Mouse (Mus musculus): Measurements from ENCODE around the gene Arrdc2. TPM values are rescaled to one million over a fixed set of nuclear protein-coding genes. Genes with fewer than 3 reads are reported as not detected.

The Arrdc2 gene
- polyA plus RNA-seq, 1 experiment = 31.4 TPM

- H3K27ac ChIP-seq (ENCODE audit: insufficient read depth, low read length) = no peak overlapping the region
- peaks cover 2% of the 10 kb centered on the region; the same call in 1 of the 2 replicates for H3K4me1 ChIP-seq (ENCODE audit: control insufficient read depth, insufficient read depth, low read length)
- TF ChIP-seq CTCF (IDR thresholded peaks at IDR 0.05; ENCODE audit: extremely low read depth, insufficient read depth, low read length) = no peak
- TF ChIP-seq POLR2A (IDR thresholded peaks at IDR 0.05; ENCODE audit: extremely low read depth, insufficient read depth, low read length) = no peak
- no peak overlapping the region for H3K4me3 ChIP-seq (ENCODE audit: insufficient read depth, low read length)
Measured at GRCm38 (mm10) chr8:70843214-70843773, 3.8 kb upstream of the Arrdc2 start.

GRCm38 (mm10) chr8:70842484-70842883 is 3.0 kb upstream of the Arrdc2 start:
- TF ChIP-seq CTCF (IDR thresholded peaks at IDR 0.05; ENCODE audit: extremely low read depth, insufficient read depth, low read length) (no peak), POLR2A (IDR thresholded peaks at IDR 0.05; ENCODE audit: extremely low read depth, insufficient read depth, low read length) (no peak)
- H3K27ac ChIP-seq (ENCODE audit: insufficient read depth, low read length) = no peak overlapping the region
- peaks cover 2% of the 10 kb centered on the region; the same call in 1 of the 2 replicates for H3K4me1 ChIP-seq (ENCODE audit: control insufficient read depth, insufficient read depth, low read length)
- H3K4me3 ChIP-seq (ENCODE audit: insufficient read depth, low read length) = no peak overlapping the region

GRCm38 (mm10) chr8:70841147-70842072 is 1.9 kb upstream of the Arrdc2 start:
- TF ChIP-seq POLR2A (IDR thresholded peaks at IDR 0.05; ENCODE audit: extremely low read depth, insufficient read depth, low read length) (no peak), CTCF (IDR thresholded peaks at IDR 0.05; ENCODE audit: extremely low read depth, insufficient read depth, low read length) (peak; percentile 93)
- H3K27ac ChIP-seq (ENCODE audit: insufficient read depth, low read length) = no peak overlapping the region
- no peak overlapping the region for H3K4me3 ChIP-seq (ENCODE audit: insufficient read depth, low read length)
- peaks cover 2% of the 10 kb centered on the region; the same call in 1 of the 2 replicates for H3K4me1 ChIP-seq (ENCODE audit: control insufficient read depth, insufficient read depth, low read length)

GRCm38 (mm10) chr8:70840590-70840989 is 1.1 kb upstream of the Arrdc2 start:
- no peak overlapping the region for H3K27ac ChIP-seq (ENCODE audit: insufficient read depth, low read length)
- peaks cover 2% of the 10 kb centered on the region; the same call in 1 of the 2 replicates for H3K4me1 ChIP-seq (ENCODE audit: control insufficient read depth, insufficient read depth, low read length)
- TF ChIP-seq CTCF (IDR thresholded peaks at IDR 0.05; ENCODE audit: extremely low read depth, insufficient read depth, low read length) (no peak), POLR2A (IDR thresholded peaks at IDR 0.05; ENCODE audit: extremely low read depth, insufficient read depth, low read length) (no peak)
- H3K4me3 ChIP-seq (ENCODE audit: insufficient read depth, low read length) = no peak overlapping the region

- peak overlapping the region; percentile 70 for H3K4me3 ChIP-seq (ENCODE audit: insufficient read depth, low read length)
- peaks cover 2% of the 10 kb centered on the region; the same call in 1 of the 2 replicates for H3K4me1 ChIP-seq (ENCODE audit: control insufficient read depth, insufficient read depth, low read length)
- peak overlapping the region; percentile 93 for H3K27ac ChIP-seq (ENCODE audit: insufficient read depth, low read length)
- TF ChIP-seq CTCF (IDR thresholded peaks at IDR 0.05; ENCODE audit: extremely low read depth, insufficient read depth, low read length) (no peak), POLR2A (IDR thresholded peaks at IDR 0.05; ENCODE audit: extremely low read depth, insufficient read depth, low read length) (no peak)
Measured at GRCm38 (mm10) chr8:70838654-70839407, 689 bp downstream of the Arrdc2 start.

- H3K27ac ChIP-seq (ENCODE audit: insufficient read depth, low read length) = no peak overlapping the region
- no peak for TF ChIP-seq CTCF (IDR thresholded peaks at IDR 0.05; ENCODE audit: extremely low read depth, insufficient read depth, low read length)
- no peak for TF ChIP-seq POLR2A (IDR thresholded peaks at IDR 0.05; ENCODE audit: extremely low read depth, insufficient read depth, low read length)
Measured at GRCm38 (mm10) chr8:70836666-70837065, 2.9 kb downstream of the Arrdc2 start.

GRCm38 (mm10) chr8:70834071-70834470 is 5.4 kb downstream of the Arrdc2 start:
- Histone ChIP-seq H3K4me3 (ENCODE audit: insufficient read depth, low read length) (no peak overlapping the region), H3K27ac (ENCODE audit: insufficient read depth, low read length) (peak overlapping the region; percentile 85), H3K4me1 (ENCODE audit: control insufficient read depth, insufficient read depth, low read length) (peaks cover 2% of the 10 kb centered on the region; the same call in 1 of the 2 replicates)
- TF ChIP-seq POLR2A (IDR thresholded peaks at IDR 0.05; ENCODE audit: extremely low read depth, insufficient read depth, low read length) (no peak), CTCF (IDR thresholded peaks at IDR 0.05; ENCODE audit: extremely low read depth, insufficient read depth, low read length) (no peak)

More at GRCm38 (mm10) chr8:70836666-70837065, 2.9 kb downstream of the Arrdc2 start:
- peaks cover 2% of the 10 kb centered on the region; the same call in 1 of the 2 replicates for H3K4me1 ChIP-seq (ENCODE audit: control insufficient read depth, insufficient read depth, low read length)
- no peak overlapping the region for H3K4me3 ChIP-seq (ENCODE audit: insufficient read depth, low read length)

GRCm38 (mm10) chr8:70833520-70833919 is 6.0 kb downstream of the Arrdc2 start:
- H3K27ac ChIP-seq (ENCODE audit: insufficient read depth, low read length) = peak overlapping the region; percentile 85
- H3K4me1 ChIP-seq (ENCODE audit: control insufficient read depth, insufficient read depth, low read length) = peaks cover 1% of the 10 kb centered on the region; the same call in 1 of the 2 replicates
- TF ChIP-seq POLR2A (IDR thresholded peaks at IDR 0.05; ENCODE audit: extremely low read depth, insufficient read depth, low read length) (no peak), CTCF (IDR thresholded peaks at IDR 0.05; ENCODE audit: extremely low read depth, insufficient read depth, low read length) (no peak)
- H3K4me3 ChIP-seq (ENCODE audit: insufficient read depth, low read length) = no peak overlapping the region

- peak overlapping the region; percentile 74 for H3K27ac ChIP-seq (ENCODE audit: insufficient read depth, low read length)
- TF ChIP-seq CTCF (IDR thresholded peaks at IDR 0.05; ENCODE audit: extremely low read depth, insufficient read depth, low read length) (no peak), POLR2A (IDR thresholded peaks at IDR 0.05; ENCODE audit: extremely low read depth, insufficient read depth, low read length) (no peak)
- no peaks in the 10 kb centered on the region for H3K4me1 ChIP-seq (ENCODE audit: control insufficient read depth, insufficient read depth, low read length)
- H3K4me3 ChIP-seq (ENCODE audit: insufficient read depth, low read length) = no peak overlapping the region
Measured at GRCm38 (mm10) chr8:70833018-70833482, 6.5 kb downstream of the Arrdc2 start.

Measured in cortical plate, adult 2 months (tissue).